Mouse (Mus musculus): ENCODE results near the gene Hhat. TPM values are rescaled to one million over a fixed set of nuclear protein-coding genes. Genes with fewer than 3 reads are reported as not detected.

The Hhat gene
- total RNA-seq (2023) = 5.7 TPM

GRCm38 (mm10) chr1:192770495-192771331, at the start of gene Hhat:
TSS of gene Hhat (minus strand) at chr1:192771223.

Other genes starting within 250 kb of the Hhat start
- gene Sertad4, start 84.5 kb upstream of the Hhat start, total RNA-seq (2023) = 0.18 TPM